Mouse (Mus musculus) naive thymus-derived CD4-positive, alpha-beta T cell, adult 2 months (primary cell): ENCODE data around the gene Gm10100.
"Not testable (repeated sequence)": the region's sequence is repeated elsewhere in the genome, so short reads cannot be mapped to it uniquely, and the experiment has no call there.

Source experiments
- DNase-seq: peaks from one replicate; pipeline ENCODE4 v3.0.0-alpha.2; 2011; ENCODE audit warnings: low read depth

Gene Gm10100

GRCm38 (mm10) chr10:77752312-77752711 is 26.0 kb downstream of the Gm10100 start:
- DNase-seq, result not testable (repeated sequence)

GRCm38 (mm10) chr10:77753448-77753847 is 27.2 kb downstream of the Gm10100 start:
- DNase-seq, result peak; percentile 2

DNA sequence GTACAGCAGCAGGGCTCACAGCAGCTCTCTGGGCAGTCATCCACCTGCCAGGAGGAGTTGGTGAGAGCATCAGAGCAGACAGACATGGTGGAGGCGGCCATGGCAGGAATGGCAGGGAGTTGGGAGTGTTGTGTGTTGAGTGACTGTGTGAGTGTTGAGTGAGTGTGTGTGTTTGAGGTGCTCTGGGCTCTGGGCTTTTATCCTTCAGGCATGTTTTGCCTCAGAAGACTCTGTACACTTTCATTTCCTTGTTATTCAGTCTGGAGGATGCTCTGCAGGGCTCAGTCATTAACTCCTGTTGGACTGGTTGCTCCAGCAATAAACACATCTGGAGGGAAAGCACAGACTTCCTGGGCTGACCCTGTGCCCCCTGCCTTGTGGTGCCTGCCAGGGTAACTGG is 33.3 kb downstream of the Gm10100 start, which contains the start of gene Gm3233:
Gm3233 (minus strand) TSS at position 101 of the 400 bp plus-strand sequence.
- DNase-seq, result not testable (repeated sequence)

DNA sequence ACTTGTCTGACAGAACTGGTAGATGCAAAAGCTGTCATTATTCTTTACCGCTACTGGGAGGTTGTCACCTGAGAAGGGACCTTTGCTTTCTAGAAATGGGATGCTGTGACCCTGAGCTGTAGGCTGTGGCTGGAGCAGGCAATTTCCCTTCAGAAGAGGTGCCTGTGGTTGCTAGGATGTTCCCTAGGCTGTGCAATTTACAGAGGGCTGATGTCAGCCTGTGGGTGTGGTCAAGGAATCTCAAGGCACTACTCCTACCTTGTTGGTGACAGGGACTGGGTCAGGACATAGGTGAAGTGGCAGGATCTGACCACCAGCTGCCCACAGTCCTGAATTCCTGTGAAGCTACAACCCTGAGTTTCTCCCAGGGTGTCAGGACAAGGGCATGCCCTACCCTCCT is 43.4 kb downstream of the Gm10100 start:
- no peak for DNase-seq

GRCm38 (mm10) chr10:77771225-77771624 is 44.9 kb downstream of the Gm10100 start, which contains the start of gene Gm3238:
TSS of gene Gm3238 (minus strand) at chr10:77771325.
- not testable (repeated sequence) for DNase-seq

GRCm38 (mm10) chr10:77772142-77772541 is 45.9 kb downstream of the Gm10100 start:
- not testable (repeated sequence) for DNase-seq
